Mouse (Mus musculus) megakaryocyte progenitor cell, adult 5-6 weeks (primary cell): Measurements from ENCODE around the gene Srrm4. TPM values are rescaled to one million over a fixed set of nuclear protein-coding genes. Genes with fewer than 3 reads are reported as not detected.

Experiments
- ATAC-seq: replicated peaks from 2 replicates; pipeline ENCODE4 v1.8.0; 2016; ENCODE audit warnings: mild to moderate bottlenecking, moderate TSS enrichment, inconsistent platforms; ENCODE audit not compliant: poor library complexity
- total RNA-seq, 2 experiments: library from RNA; stranded (forward) in 1 of 2; stranded (reverse) in 1 of 2; fragments of 157-497, 149-512 nt in 1 of 2; fragments of 200-1000 nt in 1 of 2; gene quantifications; 2 replicates each; pipeline versions ENCODE4 v1.2.3 to v1.2.4; 2015 to 2017

Gene Srrm4
- total RNA-seq (2015) (not detected in 2 replicates), total RNA-seq (2017) (not detected in 2 replicates)

DNA sequence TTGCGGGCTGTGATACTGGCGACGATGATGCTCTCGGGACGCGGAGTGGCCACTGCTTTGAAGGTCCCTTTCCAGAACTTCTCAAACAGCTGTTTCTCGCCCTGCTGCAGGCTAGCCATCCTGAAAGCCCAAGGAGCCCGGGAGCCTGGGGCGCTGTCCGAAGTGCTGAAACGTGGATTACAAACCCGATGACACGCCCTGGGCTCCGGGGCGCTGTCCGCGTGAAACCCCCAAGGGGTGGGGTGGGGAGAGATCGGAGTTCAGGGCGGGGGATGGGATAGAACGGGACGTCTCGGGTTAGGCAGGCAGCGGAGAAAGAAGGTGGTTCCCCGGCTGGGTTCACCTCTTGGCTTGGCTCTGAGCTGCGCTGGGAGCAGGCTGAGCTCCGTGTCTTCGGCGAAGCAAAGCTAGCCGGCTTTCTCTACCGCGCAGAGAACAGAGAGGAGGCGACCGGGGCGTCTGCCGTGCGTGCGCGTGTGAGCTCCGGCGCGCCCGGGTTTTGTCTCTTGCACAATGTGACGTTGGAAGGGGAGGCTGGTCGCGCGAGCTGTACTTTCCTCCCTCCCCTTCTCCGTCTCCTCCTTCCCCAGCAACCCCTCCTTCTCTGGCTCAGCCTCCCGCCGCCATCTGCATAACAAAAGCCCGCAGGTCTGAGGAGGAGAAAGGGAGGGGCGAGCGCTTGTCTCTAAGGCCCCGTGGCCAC lies at the start of gene Srrm4:
Srrm4 (minus strand) TSS at position 472 of the 703 bp plus-strand sequence.
- peak; percentile 29; the same call in 1 of the 2 replicates for ATAC-seq

DNA sequence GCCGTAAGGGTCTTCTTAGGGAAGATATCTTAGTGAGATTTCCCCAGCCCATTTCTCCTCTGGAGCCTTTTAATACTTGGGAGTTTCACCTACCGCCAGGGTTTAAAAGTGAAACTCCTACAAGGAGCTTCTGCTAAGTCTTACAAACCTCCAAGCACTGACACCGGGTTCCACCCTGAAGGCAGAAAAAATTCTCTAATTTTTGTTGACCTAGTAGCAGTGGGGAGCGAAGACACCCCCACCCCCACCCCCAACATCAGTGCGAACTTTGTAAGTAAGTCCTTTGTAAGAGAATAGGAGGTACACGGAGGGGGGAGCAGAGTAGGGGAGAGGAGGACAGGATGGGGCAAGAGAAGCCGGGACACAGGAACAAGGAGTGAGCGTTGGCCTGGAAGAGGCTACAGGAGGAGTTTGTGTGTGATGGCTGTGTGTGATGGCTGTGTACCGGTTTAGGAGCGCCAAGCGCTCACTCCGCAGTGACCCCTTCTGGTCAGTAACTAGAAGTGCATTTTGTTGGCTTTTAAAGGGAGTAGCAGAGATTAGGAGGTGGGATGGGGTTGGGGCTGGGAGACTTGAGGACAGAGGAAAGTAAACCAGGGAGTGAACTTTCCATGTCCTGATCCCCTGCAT lies 1.3 kb upstream of the Srrm4 start:
- ATAC-seq: peak; percentile 65

DNA sequence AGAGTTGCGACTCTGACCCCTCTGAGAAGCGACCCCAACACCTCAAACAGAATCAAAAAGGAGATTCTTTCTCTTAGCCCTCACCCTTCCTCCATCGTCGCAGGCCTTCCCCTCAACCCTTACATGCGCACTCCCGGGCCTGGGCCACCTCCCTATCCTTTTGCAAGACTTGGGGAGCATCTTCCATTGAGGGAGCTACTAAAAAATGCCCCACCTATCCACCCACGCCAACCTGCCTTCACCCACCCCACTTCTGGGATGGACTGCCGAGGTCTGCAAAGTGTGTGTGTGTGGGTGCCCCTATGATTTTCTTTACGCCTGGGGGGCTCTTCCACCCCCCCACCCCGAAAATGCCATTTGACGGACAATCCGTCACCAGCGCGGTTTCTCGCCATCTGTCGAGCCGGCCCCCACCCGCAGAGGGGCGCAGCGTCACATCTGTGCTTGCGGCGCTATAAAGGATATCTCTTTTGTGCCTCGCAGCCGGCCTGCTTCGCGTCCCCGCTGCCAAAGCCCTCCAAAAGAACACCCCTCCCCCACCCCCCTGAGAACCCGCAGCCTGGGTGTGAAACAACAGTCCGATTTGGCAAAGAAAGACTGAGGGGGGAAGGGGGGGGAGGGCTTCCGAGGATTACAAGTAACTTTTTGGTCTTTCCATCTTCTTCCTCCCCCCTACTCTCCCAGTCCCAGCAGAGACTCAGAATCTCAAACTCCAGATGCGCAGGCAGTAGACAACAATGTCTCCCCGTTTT lies 608 bp upstream of the Srrm4 start:
- no peak for ATAC-seq

- no peak for ATAC-seq
Measured at GRCm38 (mm10) chr5:116590698-116591097, 919 bp downstream of the Srrm4 start.

- ATAC-seq: no peak
Measured at GRCm38 (mm10) chr5:116589631-116590030, 2.0 kb downstream of the Srrm4 start.

GRCm38 (mm10) chr5:116588836-116589235 lies 2.8 kb downstream of the Srrm4 start:
- no peak for ATAC-seq

- no peak for ATAC-seq
Measured at GRCm38 (mm10) chr5:116579533-116579932, 12.1 kb downstream of the Srrm4 start.

GRCm38 (mm10) chr5:116577082-116577481 lies 14.5 kb downstream of the Srrm4 start:
- ATAC-seq: no peak

GRCm38 (mm10) chr5:116573307-116573706 lies 18.3 kb downstream of the Srrm4 start:
- no peak for ATAC-seq

DNA sequence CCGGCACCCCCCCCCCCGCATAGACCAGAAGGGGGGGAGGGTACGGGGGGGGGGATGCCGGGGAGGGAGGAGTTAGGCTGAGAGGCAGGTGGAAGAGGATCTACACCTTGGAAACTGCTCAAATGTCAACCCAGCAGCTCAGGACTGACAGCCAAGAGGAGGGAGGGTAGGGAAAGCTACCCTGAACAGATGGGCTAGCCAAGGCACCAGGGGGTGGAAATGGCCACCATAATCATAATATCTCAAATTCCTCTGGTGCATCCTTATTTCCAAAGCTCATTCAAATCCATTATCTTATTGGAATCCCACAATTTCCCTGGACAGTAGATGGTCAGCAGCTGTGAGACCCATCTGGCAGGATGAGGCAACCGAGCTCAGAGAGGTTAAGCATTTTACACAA lies 19.7 kb downstream of the Srrm4 start:
- no peak for ATAC-seq

DNA sequence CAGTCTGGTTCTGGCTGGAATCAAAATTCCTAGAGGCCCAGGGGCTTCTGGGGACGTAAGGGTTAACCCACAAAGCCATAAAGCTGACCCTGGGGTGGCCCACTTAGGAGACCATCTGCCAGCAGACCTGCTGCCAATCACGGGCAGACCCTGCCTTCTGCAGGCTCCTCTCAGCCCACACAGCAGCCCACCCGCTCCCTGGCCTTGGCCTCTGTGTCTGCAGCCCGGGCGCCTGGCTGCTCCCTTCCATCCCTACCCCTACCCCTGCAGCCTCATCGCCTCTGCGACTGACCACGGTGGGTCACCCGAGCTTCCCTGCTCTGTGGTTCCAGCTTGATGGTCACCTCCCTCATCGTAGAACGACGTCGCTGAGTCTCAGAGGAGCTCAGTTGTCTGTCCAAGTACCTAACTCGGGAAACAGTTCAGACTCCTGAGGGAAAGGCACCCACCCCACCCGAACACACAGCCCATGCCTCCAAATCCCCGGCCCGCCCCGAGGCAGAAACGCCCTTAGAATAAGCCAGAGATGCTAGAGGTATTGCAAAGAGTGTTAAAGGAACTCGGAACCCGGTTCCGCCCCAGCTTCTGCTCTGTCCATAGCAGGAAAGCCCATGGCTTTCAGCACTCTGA lies 20.3 kb downstream of the Srrm4 start:
- ATAC-seq: no peak

DNA sequence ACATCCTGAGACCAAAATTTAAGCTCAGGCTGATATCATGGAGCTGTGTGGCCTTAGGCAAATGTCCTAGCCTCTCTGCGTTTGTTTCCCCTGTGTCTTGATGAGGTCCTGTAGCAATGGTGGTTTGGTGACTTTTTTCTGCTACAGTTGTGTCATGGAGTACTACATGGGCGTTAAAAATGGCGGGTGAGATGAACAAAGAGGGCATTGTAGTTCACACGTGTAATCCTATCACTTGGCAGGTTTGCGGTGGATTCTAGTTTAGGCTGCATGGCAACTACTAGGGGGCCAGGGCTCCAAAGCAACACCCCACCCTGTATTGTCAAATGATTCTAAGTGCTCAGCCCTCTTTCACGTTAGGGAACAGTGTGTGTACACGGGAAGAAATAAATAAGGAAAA lies 21.1 kb downstream of the Srrm4 start:
- ATAC-seq: no peak

DNA sequence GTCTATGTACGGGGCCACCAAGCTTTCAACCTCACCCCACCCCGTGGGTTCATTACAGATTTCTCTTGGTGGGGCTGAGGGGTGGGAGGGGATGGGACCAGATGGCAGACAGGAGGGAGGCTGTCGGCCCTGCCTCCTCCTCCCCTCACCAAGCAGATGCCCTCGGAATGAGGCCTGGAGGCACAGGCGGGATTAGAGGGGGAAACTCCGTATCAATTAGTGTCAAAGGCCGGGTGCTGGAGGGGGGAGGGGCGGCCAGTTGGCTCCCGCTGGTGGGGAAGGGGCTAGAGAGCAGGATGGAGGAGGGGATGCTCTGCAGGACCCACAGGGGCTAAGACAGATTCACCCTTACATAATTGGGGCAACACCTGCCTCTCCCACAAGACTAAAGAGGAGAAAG lies 22.0 kb downstream of the Srrm4 start:
- no peak for ATAC-seq

DNA sequence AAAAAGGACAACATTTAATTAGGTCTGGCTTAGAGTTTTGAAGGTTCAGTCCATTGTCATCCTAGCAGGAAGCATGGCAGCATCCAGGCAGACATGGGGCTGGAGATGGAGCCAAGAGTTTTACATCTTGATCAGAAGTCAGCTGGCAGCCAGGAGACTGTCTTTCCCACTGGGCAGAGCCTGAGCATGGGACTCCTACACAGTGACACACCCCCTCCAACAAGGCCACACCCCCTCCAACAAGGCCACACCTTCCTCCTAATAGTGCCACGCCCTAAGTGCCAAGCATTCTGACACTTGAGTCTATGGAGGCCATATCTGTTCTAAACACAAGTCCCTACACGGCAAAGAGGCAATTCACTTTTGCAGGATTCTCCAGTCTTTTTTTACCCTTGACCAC lies 23.6 kb downstream of the Srrm4 start:
- no peak for ATAC-seq

DNA sequence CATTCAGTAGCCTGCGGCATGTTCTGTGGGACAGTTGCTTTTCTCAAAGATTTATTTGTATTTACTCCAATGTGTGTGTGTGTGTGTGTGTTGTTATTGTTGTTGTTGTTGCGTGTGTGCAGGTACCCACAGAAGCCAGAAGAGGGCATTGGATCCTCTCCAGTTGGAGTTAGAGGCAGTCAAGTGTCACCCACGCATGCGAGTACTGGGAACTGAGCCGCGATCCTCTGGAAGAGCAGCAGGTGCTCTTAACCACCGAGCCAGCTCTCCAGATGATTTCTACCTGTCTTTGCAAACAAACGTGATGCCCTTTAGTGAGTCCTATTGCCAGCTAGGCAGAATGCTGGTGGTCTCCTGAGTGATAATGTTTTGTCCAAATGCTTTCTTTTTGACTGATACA lies 24.3 kb downstream of the Srrm4 start:
- no peak for ATAC-seq

GRCm38 (mm10) chr5:116566385-116567045 lies 25.1 kb downstream of the Srrm4 start:
- no peak for ATAC-seq

DNA sequence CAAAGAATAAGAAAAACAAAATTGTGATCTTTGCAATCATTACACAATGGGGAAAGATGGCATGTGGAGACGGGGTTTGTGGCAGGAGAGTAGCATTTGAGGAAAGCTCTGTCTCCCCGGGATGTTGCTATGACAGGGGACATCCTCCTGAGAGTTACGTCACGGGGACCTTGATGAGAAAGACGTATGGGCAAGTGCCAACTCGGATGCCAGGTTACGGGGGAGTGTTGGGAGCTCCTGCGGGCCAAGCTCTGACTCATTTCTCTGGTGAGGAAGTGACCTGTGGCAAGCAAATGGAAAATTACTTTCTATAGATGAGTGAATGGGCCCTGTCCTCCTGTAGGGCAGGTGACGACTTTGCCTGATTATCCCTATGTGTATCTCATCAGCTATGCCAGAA lies 26.0 kb downstream of the Srrm4 start:
- ATAC-seq: no peak

DNA sequence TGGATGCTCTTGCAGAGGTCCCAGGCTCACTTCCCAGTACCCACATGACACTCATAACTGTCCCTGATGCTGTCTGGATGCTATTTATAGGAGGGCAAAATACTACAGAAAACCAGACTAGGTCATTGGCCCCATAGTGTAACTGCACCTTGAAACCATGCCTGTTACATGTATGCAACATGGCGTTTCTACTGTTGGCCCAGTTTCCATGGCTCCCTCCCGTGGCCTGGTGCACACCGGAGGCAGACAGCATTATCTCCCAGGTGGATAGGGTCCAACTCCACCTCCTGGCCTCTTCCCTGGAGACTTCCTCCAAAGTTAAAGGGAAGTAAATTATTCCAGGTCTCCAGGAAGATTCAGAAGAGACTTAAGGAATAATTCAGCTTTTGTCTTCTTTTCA lies 27.2 kb downstream of the Srrm4 start:
- no peak for ATAC-seq

- no peak for ATAC-seq
Measured at GRCm38 (mm10) chr5:116563713-116564112, 27.9 kb downstream of the Srrm4 start.

DNA sequence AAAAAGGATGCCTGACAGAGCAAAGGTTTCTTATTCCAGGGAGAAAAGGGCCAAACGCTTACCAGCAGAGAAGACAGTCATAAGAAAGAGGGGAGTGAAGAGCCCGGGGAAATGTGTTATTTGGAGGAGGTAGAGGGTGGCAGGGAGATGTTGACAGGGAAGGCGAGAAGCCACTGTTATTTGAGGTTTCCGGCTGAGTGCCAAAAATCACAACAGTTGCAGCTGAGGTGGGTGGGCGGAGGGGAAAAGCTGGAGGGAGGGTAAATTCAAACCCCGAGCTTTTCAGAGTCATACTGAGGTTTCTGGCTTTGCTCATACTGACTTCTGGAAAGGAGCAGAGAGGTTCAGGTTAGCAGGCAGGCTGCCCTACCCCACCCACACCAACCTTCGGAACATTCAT lies 32.5 kb downstream of the Srrm4 start:
- ATAC-seq: no peak

- no peak for ATAC-seq
Measured at GRCm38 (mm10) chr5:116556614-116557013, 35.0 kb downstream of the Srrm4 start.
